ENCODE assay signal across 15 mouse cellular contexts in the genomic region with DNA sequence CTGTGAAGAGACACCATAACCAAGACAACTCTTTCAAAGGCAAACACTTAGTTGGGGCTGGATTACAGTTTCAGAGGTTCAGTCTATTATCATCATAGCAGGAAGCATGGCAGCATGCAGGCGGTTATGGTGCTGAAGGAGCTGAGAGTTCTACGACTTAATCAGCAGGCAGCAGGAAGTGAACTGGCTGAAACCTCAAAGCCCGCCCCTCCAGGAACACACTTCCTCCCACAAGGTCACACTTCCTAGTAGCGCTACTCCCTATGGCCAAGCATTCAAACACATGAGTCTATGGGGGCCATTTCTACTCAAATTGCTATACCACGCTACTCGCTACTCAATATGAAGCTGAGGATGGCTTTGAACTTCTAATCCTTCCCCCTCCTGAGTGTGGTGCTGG. TPM values are rescaled to one million over a fixed set of nuclear protein-coding genes. Genes with fewer than 3 reads are reported as not detected.
A peak's percentile ranks its signal among the peaks of the same experiment; 100 is the strongest.
DNase-seq lines count a peak whose midpoint lies in the region; ATAC-seq lines count a peak whose summit lies in the region.
"Had no signal": no experiment of that assay in that cellular context is flagged by ENCODE, and none has a peak within 500 bp of the region (broad histone marks: within the 10 kb centered on the region; RNA-seq: fewer than 3 reads in every experiment).

No protein-coding gene starts in this region.

- ATAC-seq in granulocyte monocyte progenitor cell, adult 5-6 weeks (replicated peaks; ENCODE audit: poor library complexity, severe bottlenecking), result peak; percentile 67
- ATAC-seq in monocyte, adult 5-6 weeks (replicated peaks; ENCODE audit: insufficient number of reproducible peaks, low FRiP score, low TSS enrichment, poor library complexity, severe bottlenecking), result peak; percentile 29; the same call in 1 of the 2 replicates
- ATAC-seq: forebrain, embryonic 16.5 days; hindbrain, embryonic 16.5 days; Patski had no signal

- DNase-seq in 416B (ENCODE audit: low read depth), result peak; percentile 86
- DNase-seq in A20 (ENCODE audit: low read depth, low spot score), result peak; percentile 36
- no peak for DNase-seq in embryo, embryonic 9.5 days (ENCODE audit: extremely low spot score)
- no peak for DNase-seq in ovary, postnatal 10 days (ENCODE audit: low spot score)
- DNase-seq in spleen, postnatal 10 days (ENCODE audit: low spot score in 2 of 2), result no peak
- DNase-seq: adrenal gland, adult 8-10 months; cerebellum, adult 8-10 months; gastrocnemius, postnatal 14 days; heart, postnatal 4 days had no signal

RNA-seq across cellular contexts. Expression of a gene that starts 31.1 kb away (rescaled TPM):
- total RNA-seq in granulocyte monocyte progenitor cell, adult 5-6 weeks (2014; fragmentation: Nextera tagmentation), result not detected in 2 replicates
- total RNA-seq in granulocyte monocyte progenitor cell, adult 5-6 weeks (2017), result not detected in 2 replicates
- not detected in 3 replicates for total RNA-seq in monocyte, adult 5-6 weeks (2017)
- total RNA-seq: adrenal gland, adult 8-10 months; adrenal gland, postnatal 36 days; gastrocnemius, postnatal 14 days; heart, postnatal 4 days had no signal

Comparison
In these comparisons a context has a peak if more than half of its experiments do, and no peak if none do; other contexts are left out.
1. DNase-seq: peak in 416B (single experiment) and A20 (single experiment); none in embryo, embryonic 9.5 days (single experiment), ovary, postnatal 10 days (single experiment) and spleen, postnatal 10 days (0 of 2).